Mouse (Mus musculus) forebrain, embryonic 11.5 days (tissue): ENCODE results near the gene Snx33. TPM values are rescaled to one million over a fixed set of nuclear protein-coding genes. Genes with fewer than 3 reads are reported as not detected.

Source experiments
- ATAC-seq: fragments of 200-750 bp; cut with Nextera tagmentation; replicated peaks from 2 replicates; pipeline ENCODE4 v1.8.0; 2017; ENCODE audit warnings: moderate TSS enrichment; ENCODE audit not compliant: low FRiP score
- DNase-seq: peaks from one replicate; pipeline ENCODE4 v3.0.0-alpha.2; 2017; ENCODE audit warnings: low spot score
- H3K27ac ChIP-seq: fragments of 300-500 bp; sonication (generic); 2 replicates; pipeline ENCODE4 v1.5.1; 2014; ENCODE audit warnings: low read depth, low read length
- H3K27me3 ChIP-seq: fragments of 300-500 bp; sonication (generic); 2 replicates; pipeline ENCODE4 v1.6.1; 2014; ENCODE audit warnings: mild to moderate bottlenecking, low read length, mixed read lengths; ENCODE audit not compliant: control insufficient read depth, insufficient read depth
- H3K36me3 ChIP-seq: fragments of 300-500 bp; sonication (generic); 2 replicates; pipeline ENCODE4 v1.6.1; 2014; ENCODE audit warnings: mild to moderate bottlenecking, low read length, moderate library complexity, mixed read lengths; ENCODE audit not compliant: control insufficient read depth, insufficient read depth
- H3K4me1 ChIP-seq: fragments of 300-500 bp; sonication (generic); replicated peaks from 2 replicates; pipeline ENCODE4 v1.6.1; 2014; ENCODE audit warnings: low read length, mixed read lengths; ENCODE audit not compliant: control insufficient read depth, insufficient read depth
- H3K4me2 ChIP-seq: fragments of 300-500 bp; sonication (generic); 2 replicates; pipeline ENCODE4 v1.6.1; 2014; ENCODE audit warnings: low read depth, mild to moderate bottlenecking, low read length, moderate library complexity, mixed read lengths; ENCODE audit not compliant: severe bottlenecking
- H3K4me3 ChIP-seq: fragments of 300-500 bp; sonication (generic); 2 replicates; pipeline ENCODE4 v1.5.1; 2014; ENCODE audit warnings: low read depth, low read length
- H3K9ac ChIP-seq: fragments of 300-500 bp; sonication (generic); 2 replicates; pipeline ENCODE4 v1.6.1; 2014; ENCODE audit warnings: low read length
- H3K9me3 ChIP-seq: fragments of 300-500 bp; sonication (generic); 2 replicates; pipeline ENCODE4 v1.6.1; 2016; ENCODE audit warnings: low read length, mixed read lengths; ENCODE audit not compliant: control insufficient read depth
- WGBS: fragments of 180-500 bp; shearing (Covaris S2); extraction: QIAGEN DNeasy Blood & Tissue Kit; methylation state at CpG from one replicate; pipeline ENCODE4 v1.1.7; 2014; 5-methylcytosine and 5-hydroxymethylcytosine counted together
- polyA plus RNA-seq: library from polyadenylated mRNA; unstranded; fragments of >200 nt; fragmentation: Nextera tagmentation; extraction: Ambion mirVana; gene quantifications from 2 replicates; pipeline ENCODE4 v1.2.1, GENCODE M21; 2014

Snx33 gene
- polyA plus RNA-seq, 1 experiment from 2014 or later, result 5.8 TPM

- no peak overlapping the region for H3K9ac ChIP-seq
- H3K4me3 ChIP-seq, result no peak overlapping the region
- H3K9me3 ChIP-seq, result no peaks in the 10 kb centered on the region
- H3K4me1 ChIP-seq, result 0 out of 2 replicates have a peak, but pooled peaks cover 4% of the 10 kb centered on the region
- no peak overlapping the region for H3K4me2 ChIP-seq
- no peak overlapping the region for H3K27ac ChIP-seq
- DNase-seq (no peak), ATAC-seq (no peak)
- 80% methylated on average over 10 of the region's 10 CpGs for WGBS
- peaks cover 1% of the 10 kb centered on the region; the same call in 1 of the 2 replicates for H3K27me3 ChIP-seq
- no peaks in the 10 kb centered on the region for H3K36me3 ChIP-seq
Measured at GRCm38 (mm10) chr9:56870778-56871177, 57.4 kb downstream of the Snx33 start.

GRCm38 (mm10) chr9:56869552-56869951, 58.6 kb downstream of the Snx33 start:
- WGBS, result 80% methylated on average over 13 of the region's 13 CpGs
- DNase-seq, result no peak
- Histone ChIP-seq H3K36me3 (no peaks in the 10 kb centered on the region), H3K9me3 (no peaks in the 10 kb centered on the region), H3K4me1 (0 out of 2 replicates have a peak, but pooled peaks cover 4% of the 10 kb centered on the region), H3K27ac (no peak overlapping the region), H3K9ac (no peak overlapping the region), H3K27me3 (peaks cover 2% of the 10 kb centered on the region; the same call in 1 of the 2 replicates), H3K4me3 (no peak overlapping the region), H3K4me2 (no peak overlapping the region)
- no peak for ATAC-seq

GRCm38 (mm10) chr9:56868292-56868691, 59.9 kb downstream of the Snx33 start:
- no peak for DNase-seq
- ATAC-seq, result no peak
- H3K9me3 ChIP-seq, result no peaks in the 10 kb centered on the region

More at GRCm38 (mm10) chr9:56868292-56868691, 59.9 kb downstream of the Snx33 start:
- Histone ChIP-seq H3K36me3 (no peaks in the 10 kb centered on the region), H3K4me2 (no peak overlapping the region), H3K27me3 (peaks cover 2% of the 10 kb centered on the region; the same call in 1 of the 2 replicates), H3K4me3 (no peak overlapping the region), H3K9ac (no peak overlapping the region), H3K27ac (no peak overlapping the region), H3K4me1 (0 out of 2 replicates have a peak, but pooled peaks cover 4% of the 10 kb centered on the region)
- 43% methylated on average over 6 of the region's 6 CpGs for WGBS

Other genes starting within 250 kb of the Snx33 start
- 2.5 and 3.2 TPM in 2 replicates for gene Lingo1, start 131.9 kb downstream of the Snx33 start, polyA plus RNA-seq
- gene Odf3l1, start 63.7 kb downstream of the Snx33 start, polyA plus RNA-seq, result not detected in 2 replicates
- gene Cspg4, start 63.3 kb downstream of the Snx33 start, polyA plus RNA-seq, result 1.4 and 2.0 TPM in 2 replicates
- 63.6 and 65.4 TPM in 2 replicates for gene Imp3, start 9.1 kb upstream of the Snx33 start, polyA plus RNA-seq
- gene Snupn, start 22.5 kb upstream of the Snx33 start, polyA plus RNA-seq, result 27.8 and 28.4 TPM in 2 replicates
- gene Ptpn9, start 66.6 kb upstream of the Snx33 start, polyA plus RNA-seq, result 31.8 and 35.5 TPM in 2 replicates
- gene Sin3a, start 143.7 kb upstream of the Snx33 start, polyA plus RNA-seq, result 63.7 and 71.4 TPM in 2 replicates
- gene Man2c1, start 202.3 kb upstream of the Snx33 start, polyA plus RNA-seq, result 37.6 and 41.3 TPM in 2 replicates
- 5.2 and 5.4 TPM in 2 replicates for gene Neil1, start 219.9 kb upstream of the Snx33 start, polyA plus RNA-seq
- 87.1 and 99.0 TPM in 2 replicates for gene Commd4, start 230.0 kb upstream of the Snx33 start, polyA plus RNA-seq